Mouse (Mus musculus) embryonic fibroblast, embryonic 13.5 days (primary cell): ENCODE data around the gene 2900011O08Rik.

ENCODE experiments used
- CTCF ChIP-seq: IDR thresholded peaks from 2 replicates; pipeline ENCODE4 v1.5.1; 2011; ENCODE audit warnings: mild to moderate bottlenecking, control low read depth, low read length, moderate library complexity, borderline replicate concordance; ENCODE audit not compliant: insufficient read depth
- POLR2A ChIP-seq: IDR thresholded peaks from 2 replicates; pipeline ENCODE4 v1.6.1; 2011; ENCODE audit warnings: low read depth, mild to moderate bottlenecking, control low read depth, low read length, moderate library complexity

DNA sequence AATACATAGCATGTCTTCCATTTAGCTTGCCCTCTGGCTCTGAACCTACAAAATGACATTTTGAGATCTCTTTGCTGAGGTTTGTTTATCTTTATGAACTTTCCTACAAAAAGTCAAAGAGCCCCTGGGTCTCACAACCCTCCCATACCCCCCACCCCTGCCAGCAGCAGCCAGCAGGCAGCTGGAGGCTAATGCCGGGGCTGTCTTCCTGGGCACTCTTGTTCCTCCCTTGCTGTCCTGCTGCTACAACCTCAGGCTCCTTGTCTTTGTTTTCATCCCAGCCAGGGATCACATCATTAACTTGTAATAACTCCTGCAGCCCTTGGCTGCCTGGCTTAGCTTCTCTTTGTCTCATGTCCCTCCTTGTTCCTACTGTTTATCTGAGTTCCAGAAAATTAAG, 68.9 kb downstream of the 2900011O08Rik start:
- no peak for TF ChIP-seq POLR2A
- TF ChIP-seq CTCF = no peak
